Mouse (Mus musculus) lung, embryonic 15.5 days (tissue): ENCODE measurements around the gene Slc26a10. TPM values are rescaled to one million over a fixed set of nuclear protein-coding genes. Genes with fewer than 3 reads are reported as not detected.
"Not testable (repeated sequence)": the region's sequence is repeated elsewhere in the genome, so short reads cannot be mapped to it uniquely, and the experiment has no call there.

Source experiments
- ATAC-seq: fragments of 200-750 bp; cut with Nextera tagmentation; 2 replicates; pipeline ENCODE4 v1.8.0; 2017; ENCODE audit warnings: moderate number of reproducible peaks, borderline replicate concordance; ENCODE audit not compliant: low FRiP score, low TSS enrichment; ENCODE audit errors: extremely low read depth
- H3K27ac ChIP-seq: fragments of 300-500 bp; sonication (generic); 2 replicates; pipeline ENCODE4 v1.5.1; 2015; ENCODE audit warnings: moderate library complexity, mild to moderate bottlenecking, inconsistent platforms
- H3K27me3 ChIP-seq: fragments of 300-500 bp; sonication (generic); 2 replicates; pipeline ENCODE4 v1.6.1; 2015; ENCODE audit warnings: inconsistent platforms
- H3K36me3 ChIP-seq: fragments of 300-500 bp; sonication (generic); 2 replicates; pipeline ENCODE4 v1.6.1; 2015; ENCODE audit warnings: inconsistent platforms
- H3K4me1 ChIP-seq: fragments of 300-500 bp; sonication (generic); 2 replicates; pipeline ENCODE4 v1.6.1; 2015; ENCODE audit warnings: inconsistent platforms
- H3K4me2 ChIP-seq: fragments of 300-500 bp; sonication (generic); 2 replicates; pipeline ENCODE4 v1.6.1; 2015; ENCODE audit warnings: inconsistent platforms, mild to moderate bottlenecking, moderate library complexity
- H3K4me3 ChIP-seq: fragments of 300-500 bp; sonication (generic); 2 replicates; pipeline ENCODE4 v1.5.1; 2015; ENCODE audit warnings: mild to moderate bottlenecking, inconsistent platforms
- H3K9ac ChIP-seq: fragments of 300-500 bp; sonication (generic); 2 replicates; pipeline ENCODE4 v1.6.1; 2015; ENCODE audit warnings: inconsistent platforms
- H3K9me3 ChIP-seq: fragments of 300-500 bp; sonication (generic); 2 replicates; pipeline ENCODE4 v1.6.1; 2016; ENCODE audit warnings: inconsistent platforms
- WGBS: fragments of 180-500 bp; shearing (Covaris S2); methylation state at CpG from one replicate; pipeline ENCODE4 v1.1.7; 2015; 5-methylcytosine and 5-hydroxymethylcytosine counted together
- polyA plus RNA-seq: library from polyadenylated mRNA; unstranded; fragments of >200 nt; fragmentation: Nextera tagmentation; extraction: Ambion mirVana; gene quantifications from 2 replicates; pipeline ENCODE4 v1.2.1, GENCODE M21; 2015

Slc26a10 gene
- polyA plus RNA-seq, 1 experiment from 2014 or later: 0.93 TPM

DNA sequence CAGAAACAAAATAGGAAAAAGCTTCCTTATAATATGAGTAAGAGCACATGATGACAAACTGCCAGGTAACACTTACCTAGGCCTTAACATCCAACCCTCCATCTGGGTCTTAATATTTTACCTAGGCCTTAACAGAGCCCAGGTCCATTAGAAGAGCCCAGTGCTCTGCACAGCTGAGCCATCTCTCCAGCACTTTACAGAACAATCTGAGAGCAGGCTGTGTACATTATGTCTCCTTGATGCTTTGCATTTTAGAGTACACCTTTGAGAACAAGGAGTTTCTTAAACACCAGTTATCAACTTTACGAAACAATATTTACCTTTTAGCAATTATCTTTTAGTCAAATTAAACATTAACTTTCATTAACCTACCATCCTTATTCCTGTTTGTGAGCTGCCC, 24.4 kb downstream of the Slc26a10 start:
- WGBS: 38% methylated on average over 1 of the region's 1 CpGs
- H3K27ac ChIP-seq: no peak overlapping the region
- no peaks in the 10 kb centered on the region for H3K36me3 ChIP-seq
- no peak for ATAC-seq
- no peaks in the 10 kb centered on the region for H3K9me3 ChIP-seq
- H3K4me2 ChIP-seq: no peak overlapping the region
- no peak overlapping the region for H3K4me3 ChIP-seq
- H3K9ac ChIP-seq: no peak overlapping the region
- H3K4me1 ChIP-seq: no peaks in the 10 kb centered on the region
- H3K27me3 ChIP-seq: no peaks in the 10 kb centered on the region

DNA sequence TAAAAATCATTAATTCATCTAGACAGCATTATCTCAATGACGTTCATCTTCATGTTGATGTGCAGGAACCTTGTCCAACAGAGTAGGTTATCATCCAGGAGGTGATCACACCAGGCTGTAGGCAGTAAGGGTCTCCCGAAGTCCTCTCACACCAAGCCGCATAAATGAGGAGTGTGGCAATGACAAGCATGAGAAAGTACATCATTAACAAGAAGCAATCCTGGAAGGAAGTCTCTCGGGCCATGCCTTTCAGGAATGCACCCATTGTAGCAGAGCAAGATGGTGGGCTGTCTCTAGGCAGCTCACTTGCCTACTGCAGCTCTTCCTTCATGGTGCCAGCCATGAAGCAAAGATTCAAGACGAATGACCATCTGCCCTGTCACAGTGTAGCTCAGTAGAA, 25.8 kb downstream of the Slc26a10 start:
- Histone ChIP-seq H3K36me3 (no peaks in the 10 kb centered on the region), H3K4me3 (no peak overlapping the region), H3K27ac (no peak overlapping the region), H3K9me3 (no peaks in the 10 kb centered on the region), H3K9ac (no peak overlapping the region), H3K4me1 (no peaks in the 10 kb centered on the region), H3K4me2 (no peak overlapping the region), H3K27me3 (no peaks in the 10 kb centered on the region)
- no peak for ATAC-seq
- 83% methylated on average over 5 of the region's 5 CpGs for WGBS

DNA sequence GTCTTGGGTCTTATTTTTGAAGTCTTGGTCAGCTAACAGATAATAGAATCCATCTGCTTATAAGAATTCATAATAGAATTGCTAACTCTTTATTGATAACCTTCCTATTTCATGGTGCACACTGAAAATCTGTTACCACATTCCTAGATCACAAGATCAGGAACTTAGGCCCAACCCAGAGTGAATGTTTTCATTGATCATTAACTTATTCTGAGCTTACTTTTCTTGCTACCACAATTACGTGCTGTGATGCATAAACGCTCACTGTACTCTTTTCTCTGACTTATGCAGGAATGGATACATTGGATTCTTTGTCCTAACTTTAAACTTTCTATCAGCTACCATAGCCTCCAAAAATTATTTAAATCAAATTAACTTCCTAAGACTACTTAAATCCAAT, 26.2 kb downstream of the Slc26a10 start:
- H3K4me3 ChIP-seq: no peak overlapping the region
- H3K4me2 ChIP-seq: no peak overlapping the region
- no peaks in the 10 kb centered on the region for H3K4me1 ChIP-seq
- H3K36me3 ChIP-seq: no peaks in the 10 kb centered on the region
- no peaks in the 10 kb centered on the region for H3K9me3 ChIP-seq
- ATAC-seq: no peak
- no peak overlapping the region for H3K27ac ChIP-seq
- H3K9ac ChIP-seq: no peak overlapping the region
- H3K27me3 ChIP-seq: no peaks in the 10 kb centered on the region
- WGBS: 90% methylated on average over 2 of the region's 2 CpGs

DNA sequence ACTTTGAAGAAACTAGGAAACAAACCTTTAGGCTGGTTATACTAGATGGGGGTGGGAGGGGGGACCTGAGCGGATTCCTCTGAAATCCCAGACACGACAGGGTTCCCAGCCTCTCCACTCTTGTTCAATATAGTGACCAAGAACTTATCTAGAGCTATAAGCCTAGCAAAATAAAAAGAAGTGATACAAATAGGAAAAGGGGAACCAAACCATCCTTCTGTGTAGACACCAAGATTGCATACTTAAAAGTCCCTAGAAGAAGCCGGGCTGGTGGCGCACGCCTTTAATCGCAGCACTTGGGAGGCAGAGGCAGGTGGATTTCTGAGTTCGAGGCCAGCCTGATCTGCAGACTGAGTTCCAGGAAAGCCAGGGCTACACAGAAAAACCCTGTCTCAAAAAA, 27.1 kb downstream of the Slc26a10 start:
- no peaks in the 10 kb centered on the region for H3K36me3 ChIP-seq
- no peak for ATAC-seq
- no peak overlapping the region for H3K4me3 ChIP-seq
- H3K9ac ChIP-seq: no peak overlapping the region
- no peaks in the 10 kb centered on the region for H3K9me3 ChIP-seq
- WGBS: 94% methylated on average over 7 of the region's 7 CpGs
- no peaks in the 10 kb centered on the region for H3K4me1 ChIP-seq
- H3K4me2 ChIP-seq: no peak overlapping the region
- no peak overlapping the region for H3K27ac ChIP-seq
- no peaks in the 10 kb centered on the region for H3K27me3 ChIP-seq

DNA sequence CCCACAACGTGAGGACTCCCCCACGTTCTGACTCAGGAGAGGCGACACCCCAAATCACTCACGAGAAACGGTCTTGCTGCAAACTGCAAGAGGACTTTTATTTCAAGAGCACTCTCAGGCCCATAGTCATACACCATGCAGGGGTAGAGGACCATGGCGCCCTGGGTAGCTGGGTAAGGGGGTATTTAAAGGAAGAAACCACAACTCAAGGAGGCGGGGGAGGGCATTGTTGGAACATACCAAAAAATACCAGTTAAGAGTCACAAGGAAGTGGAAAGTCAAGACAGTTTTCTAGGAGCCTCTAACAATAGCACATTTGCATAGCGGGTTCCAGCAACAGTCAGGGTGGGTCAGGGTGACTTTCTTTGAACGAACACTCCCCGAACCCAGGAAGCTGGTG, 27.9 kb downstream of the Slc26a10 start:
- not testable (repeated sequence) for H3K9ac ChIP-seq, ATAC-seq, H3K36me3 ChIP-seq, H3K27me3 ChIP-seq, H3K4me3 ChIP-seq, H3K4me1 ChIP-seq, H3K27ac ChIP-seq, H3K9me3 ChIP-seq, H3K4me2 ChIP-seq
- 88% methylated on average over 10 of the region's 10 CpGs for WGBS

DNA sequence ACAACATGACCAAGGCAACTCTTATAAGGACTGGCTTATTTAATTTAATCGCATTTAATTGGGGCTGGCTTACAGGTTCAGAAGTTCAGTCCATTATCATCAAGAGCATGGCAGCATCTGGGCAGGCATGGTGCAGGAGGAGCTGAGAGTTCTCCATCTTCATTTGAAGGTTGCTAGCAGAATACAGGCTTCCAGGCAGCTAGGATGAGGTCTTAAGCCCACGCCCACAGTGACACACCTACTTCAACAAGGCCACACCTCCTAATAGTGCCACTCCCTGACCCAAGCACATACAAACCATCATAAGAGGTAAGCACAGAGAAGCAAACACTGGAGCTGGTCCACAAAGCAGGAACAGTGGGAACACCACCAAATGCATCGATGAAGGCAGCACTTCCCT, 29.2 kb downstream of the Slc26a10 start:
- not testable (repeated sequence) for ATAC-seq, H3K4me3 ChIP-seq, H3K27ac ChIP-seq, H3K4me2 ChIP-seq, H3K9ac ChIP-seq, H3K4me1 ChIP-seq, H3K9me3 ChIP-seq, H3K36me3 ChIP-seq, H3K27me3 ChIP-seq
- WGBS: 81% methylated on average over 3 of the region's 3 CpGs

DNA sequence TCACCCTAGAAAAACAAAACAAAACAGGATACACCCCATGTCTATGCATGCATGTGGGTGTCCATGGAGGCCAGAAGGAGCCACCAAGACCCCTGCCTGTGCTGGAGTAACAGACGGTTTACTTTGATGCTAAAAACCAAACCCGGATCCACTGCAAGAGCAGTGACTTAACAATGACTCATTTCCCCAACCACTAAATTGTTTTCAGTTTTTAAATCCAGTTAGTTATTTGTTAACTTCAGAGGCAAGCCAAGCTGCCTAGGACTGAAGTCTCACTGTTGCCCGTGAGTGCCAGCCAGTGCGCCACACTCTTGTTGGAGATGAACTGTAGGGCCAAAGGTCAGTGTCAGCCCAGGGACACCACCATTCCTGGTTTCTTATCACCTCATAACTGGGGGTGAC, 30.0 kb downstream of the Slc26a10 start:
- H3K36me3 ChIP-seq: no peaks in the 10 kb centered on the region
- no peak for ATAC-seq
- no peaks in the 10 kb centered on the region for H3K9me3 ChIP-seq
- WGBS: 62% methylated on average over 4 of the region's 4 CpGs
- H3K4me2 ChIP-seq: no peak overlapping the region
- no peak overlapping the region for H3K4me3 ChIP-seq
- no peak overlapping the region for H3K9ac ChIP-seq
- no peaks in the 10 kb centered on the region for H3K4me1 ChIP-seq
- H3K27me3 ChIP-seq: no peaks in the 10 kb centered on the region
- no peak overlapping the region for H3K27ac ChIP-seq

DNA sequence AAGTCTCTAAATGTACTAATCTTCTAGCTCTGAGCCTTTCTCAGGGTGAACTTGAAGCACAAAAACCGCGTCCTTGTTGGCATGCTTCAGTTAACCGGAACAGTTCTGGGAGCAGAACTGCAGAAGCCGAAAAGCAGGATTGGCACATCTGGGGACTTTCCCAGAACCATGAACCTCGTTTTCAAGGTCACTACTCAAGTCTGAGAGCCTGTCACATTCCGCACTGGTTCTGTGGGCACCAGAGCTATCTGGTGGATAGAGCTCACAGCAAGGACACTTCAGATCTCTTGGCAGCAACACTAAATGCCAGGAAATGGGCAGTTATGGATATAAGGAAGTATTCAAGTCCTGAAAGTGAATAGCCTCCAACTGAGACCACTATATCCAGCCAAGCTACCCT, 33.3 kb downstream of the Slc26a10 start:
- ATAC-seq: no peak
- H3K4me3 ChIP-seq: no peak overlapping the region
- no peak overlapping the region for H3K27ac ChIP-seq
- no peaks in the 10 kb centered on the region for H3K4me1 ChIP-seq
- no peak overlapping the region for H3K9ac ChIP-seq
- H3K36me3 ChIP-seq: no peaks in the 10 kb centered on the region
- H3K27me3 ChIP-seq: no peaks in the 10 kb centered on the region
- H3K4me2 ChIP-seq: no peak overlapping the region
- 74% methylated on average over 6 of the region's 6 CpGs for WGBS
- H3K9me3 ChIP-seq: no peaks in the 10 kb centered on the region

DNA sequence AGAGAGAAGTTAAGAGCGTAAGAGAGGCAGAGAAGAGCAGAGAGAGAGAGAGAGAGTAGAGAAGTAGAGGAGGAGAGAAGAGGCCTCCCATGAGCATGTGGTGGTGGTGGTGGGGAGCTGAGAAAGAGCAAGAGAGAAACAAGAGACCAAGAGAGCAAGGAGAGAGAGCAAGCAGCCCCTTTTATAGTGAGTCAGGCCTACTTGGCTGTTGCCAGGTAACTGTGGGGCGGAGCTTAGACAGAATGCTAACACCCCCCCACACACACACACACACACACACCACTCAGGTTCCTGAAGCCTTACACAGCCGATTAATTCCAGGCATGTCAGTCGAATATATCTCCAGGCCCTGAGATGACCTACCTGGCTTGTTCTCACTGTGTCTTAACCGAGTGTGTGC, 35.1 kb downstream of the Slc26a10 start:
- H3K36me3 ChIP-seq: no peaks in the 10 kb centered on the region
- 63% methylated on average over 5 of the region's 5 CpGs for WGBS
- H3K4me2 ChIP-seq: no peak overlapping the region
- no peak overlapping the region for H3K9ac ChIP-seq
- no peaks in the 10 kb centered on the region for H3K9me3 ChIP-seq
- no peak overlapping the region for H3K27ac ChIP-seq
- H3K4me3 ChIP-seq: no peak overlapping the region
- no peak for ATAC-seq
- no peaks in the 10 kb centered on the region for H3K27me3 ChIP-seq
- no peaks in the 10 kb centered on the region for H3K4me1 ChIP-seq

DNA sequence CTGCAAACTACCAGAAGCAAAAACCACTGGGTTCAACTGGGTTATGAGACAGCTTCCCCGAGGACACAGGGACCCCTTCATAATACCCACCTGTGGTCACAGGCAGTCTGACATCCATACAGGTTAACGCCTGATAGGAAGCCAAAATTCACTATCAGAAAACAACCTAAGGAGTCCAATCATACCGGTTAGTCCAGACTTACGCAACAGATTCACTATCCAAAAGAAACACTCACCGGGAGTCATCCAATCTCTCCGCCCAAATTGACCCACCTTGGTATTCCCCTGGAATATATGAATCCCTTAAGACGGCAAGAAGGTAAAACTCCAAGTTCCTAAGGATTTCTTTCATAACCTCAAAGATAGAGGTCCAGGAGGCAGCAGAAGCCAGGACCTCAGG, 35.9 kb downstream of the Slc26a10 start:
- Histone ChIP-seq H3K9ac (no peak overlapping the region), H3K4me2 (no peak overlapping the region), H3K27me3 (no peaks in the 10 kb centered on the region), H3K27ac (no peak overlapping the region), H3K36me3 (no peaks in the 10 kb centered on the region), H3K4me1 (no peaks in the 10 kb centered on the region), H3K9me3 (no peaks in the 10 kb centered on the region), H3K4me3 (no peak overlapping the region)
- no peak for ATAC-seq
- 76% methylated on average over 7 of the region's 7 CpGs for WGBS

DNA sequence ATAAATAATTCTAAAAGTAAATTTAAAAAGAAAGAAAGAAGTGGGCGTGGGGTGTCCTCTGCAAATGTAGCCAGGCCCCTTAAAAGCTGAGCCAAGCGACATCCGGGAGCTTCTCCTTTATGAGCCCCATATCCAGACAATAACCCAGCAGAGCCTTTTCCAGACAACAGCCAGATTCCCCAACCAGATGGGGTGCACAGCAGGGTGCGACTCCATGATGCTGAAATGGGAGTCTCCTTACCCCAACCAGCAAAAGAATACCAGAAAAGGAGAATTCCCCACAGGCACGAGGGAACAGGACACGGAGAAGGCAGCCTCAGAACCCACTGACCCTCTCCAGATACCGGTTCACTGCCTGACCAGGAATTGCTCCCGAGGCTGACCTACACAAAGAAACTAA, 37.2 kb downstream of the Slc26a10 start:
- Histone ChIP-seq H3K27ac (no peak overlapping the region), H3K27me3 (no peaks in the 10 kb centered on the region), H3K36me3 (no peaks in the 10 kb centered on the region), H3K4me2 (no peak overlapping the region), H3K4me1 (no peaks in the 10 kb centered on the region), H3K9ac (no peak overlapping the region), H3K4me3 (no peak overlapping the region), H3K9me3 (no peaks in the 10 kb centered on the region)
- no peak for ATAC-seq
- 84% methylated on average over 8 of the region's 8 CpGs for WGBS

DNA sequence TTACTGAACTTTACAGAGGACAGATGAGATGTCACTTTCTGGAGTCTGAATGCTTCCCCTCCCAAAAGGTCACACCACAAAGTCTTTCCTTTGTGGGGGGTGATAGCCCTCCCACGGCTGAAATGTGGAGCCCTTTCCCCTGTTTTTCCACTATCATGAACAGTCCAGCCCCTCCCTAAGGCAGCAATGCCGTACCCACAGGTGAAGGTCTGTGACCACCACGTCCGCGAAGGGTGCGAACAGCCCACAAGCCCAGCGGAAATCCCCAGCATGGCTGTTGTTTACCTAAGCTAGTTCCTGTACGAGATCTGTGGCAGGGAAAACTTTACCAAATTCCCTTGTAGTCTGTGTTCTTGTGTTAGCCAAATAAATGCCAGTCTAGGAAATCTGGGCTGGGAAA, 38.9 kb downstream of the Slc26a10 start:
- no peaks in the 10 kb centered on the region for H3K9me3 ChIP-seq
- no peak overlapping the region for H3K9ac ChIP-seq
- H3K4me2 ChIP-seq: no peak overlapping the region
- WGBS: 48% methylated on average over 8 of the region's 8 CpGs
- H3K27me3 ChIP-seq: no peaks in the 10 kb centered on the region
- no peaks in the 10 kb centered on the region for H3K36me3 ChIP-seq
- no peak overlapping the region for H3K27ac ChIP-seq
- no peak for ATAC-seq
- no peaks in the 10 kb centered on the region for H3K4me1 ChIP-seq
- H3K4me3 ChIP-seq: no peak overlapping the region

DNA sequence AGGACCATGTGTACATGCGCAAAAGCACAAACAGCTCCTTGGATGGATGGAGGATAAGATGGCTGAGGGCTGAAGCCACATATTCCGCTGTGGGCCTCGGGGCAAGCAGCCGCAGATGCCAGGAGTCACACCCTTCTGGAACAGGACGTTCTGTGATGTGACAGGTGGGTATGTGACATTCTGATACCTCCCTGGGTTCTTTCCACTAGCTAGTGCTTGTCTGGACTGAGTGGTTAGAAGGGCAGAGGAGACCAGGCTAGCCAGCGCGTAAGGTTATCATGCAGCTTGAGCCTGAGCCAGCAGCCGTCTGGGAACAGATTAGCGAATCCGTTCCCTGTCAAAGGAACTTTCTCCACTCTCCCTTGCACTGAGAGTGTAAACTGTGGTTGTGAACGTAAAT, 39.5 kb downstream of the Slc26a10 start:
- Histone ChIP-seq H3K9me3 (no peaks in the 10 kb centered on the region), H3K4me1 (no peaks in the 10 kb centered on the region), H3K27ac (no peak overlapping the region), H3K9ac (no peak overlapping the region), H3K4me3 (no peak overlapping the region), H3K27me3 (no peaks in the 10 kb centered on the region), H3K36me3 (no peaks in the 10 kb centered on the region), H3K4me2 (no peak overlapping the region)
- no peak for ATAC-seq
- 64% methylated on average over 11 of the region's 11 CpGs for WGBS
